Mouse (Mus musculus): Measurements from ENCODE around the gene Olfr11. TPM values are rescaled to one million over a fixed set of nuclear protein-coding genes. Genes with fewer than 3 reads are reported as not detected.

Olfr11 gene
- polyA plus RNA-seq (2012; rRNA removed) = not detected in 2 replicates

- H3K4me1 ChIP-seq (ENCODE audit: control insufficient read depth, insufficient read depth, insufficient read length, low read length) = no peaks in the 10 kb centered on the region
- 90% methylated on average over 2 of the region's 2 CpGs for WGBS
- H3K27me3 ChIP-seq (ENCODE audit: control insufficient read depth, insufficient read depth, low read length) = no peaks in the 10 kb centered on the region
- TF ChIP-seq POLR2A (IDR thresholded peaks at IDR 0.05; ENCODE audit: low read depth, low read length) (no peak), CTCF (IDR thresholded peaks at IDR 0.05; ENCODE audit: extremely low read depth, insufficient read length, insufficient replicate concordance, low read depth, low read length) (no peak)
- no peak within 1 kb of the TSS for H3K4me3 ChIP-seq (ENCODE audit: low read depth, low read length)
- H3K27ac ChIP-seq (ENCODE audit: insufficient read depth, low read depth, low read length) = no peak within 1 kb of the TSS
- no peaks in the 10 kb centered on the region for H3K36me3 ChIP-seq (ENCODE audit: control insufficient read depth, insufficient read depth, low read length)
These were observed at the start of gene Olfr11 for GRCm38 (mm10) chr13:21642418-21642817. Gene Olfr11 (minus strand): TSS chr13:21642518.

DNA sequence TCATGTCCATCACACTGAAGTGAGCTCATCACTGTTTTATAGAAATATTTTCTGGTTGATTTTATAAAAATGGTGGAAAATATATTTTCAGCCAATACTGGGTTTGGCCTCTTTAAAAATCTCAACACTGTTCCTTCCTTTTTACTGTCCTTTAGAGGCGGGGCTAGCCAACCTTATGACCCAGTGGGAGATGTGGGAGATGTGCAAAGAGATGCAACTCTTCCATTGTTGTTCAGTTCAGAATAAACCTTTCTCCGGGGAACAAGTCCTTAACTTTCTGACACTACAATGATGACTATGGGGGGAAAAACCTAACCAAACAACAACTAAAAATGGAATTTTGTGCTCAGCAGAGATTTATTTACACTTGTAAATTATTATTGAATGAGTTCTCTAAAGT, 35.0 kb upstream of the Olfr11 start, which contains the start of gene Olfr1360:
Gene Olfr1360 (minus strand): TSS at position 101 of the 400 bp plus-strand sequence.
- no peaks in the 10 kb centered on the region for H3K36me3 ChIP-seq (ENCODE audit: control insufficient read depth, insufficient read depth, low read length)
- no peak within 1 kb of the TSS for H3K4me3 ChIP-seq (ENCODE audit: low read depth, low read length)
- no peaks in the 10 kb centered on the region for H3K27me3 ChIP-seq (ENCODE audit: control insufficient read depth, insufficient read depth, low read length)
- H3K27ac ChIP-seq (ENCODE audit: insufficient read depth, low read depth, low read length) = no peak within 1 kb of the TSS
- H3K4me1 ChIP-seq (ENCODE audit: control insufficient read depth, insufficient read depth, insufficient read length, low read length) = no peaks in the 10 kb centered on the region
- TF ChIP-seq CTCF (IDR thresholded peaks at IDR 0.05; ENCODE audit: extremely low read depth, insufficient read length, insufficient replicate concordance, low read depth, low read length) (no peak), POLR2A (IDR thresholded peaks at IDR 0.05; ENCODE audit: low read depth, low read length) (no peak)
- 80% methylated on average over 2 of the region's 2 CpGs for WGBS

DNA sequence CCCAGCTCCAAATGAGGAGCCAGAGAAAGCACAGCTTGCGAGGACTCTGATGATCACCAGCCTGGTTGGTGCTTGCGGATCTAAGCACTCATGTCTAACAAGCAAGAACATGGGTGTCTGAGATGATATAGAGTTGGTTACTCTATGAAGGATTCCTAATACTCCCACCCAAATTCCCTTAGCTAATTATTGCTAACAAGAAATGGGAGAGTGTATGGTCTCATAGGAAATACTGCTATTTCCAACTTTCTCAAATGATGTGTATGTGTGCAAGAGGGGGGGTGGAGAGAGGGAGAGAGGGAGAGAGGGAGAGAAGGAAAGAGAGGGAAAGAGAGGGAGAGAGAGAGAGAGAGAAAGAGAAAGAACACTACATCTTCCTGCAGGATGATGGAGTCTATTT, 21.0 kb upstream of the Olfr11 start, which contains the start of gene Olfr1361:
Gene Olfr1361 (minus strand): TSS at position 101 of the 400 bp plus-strand sequence.
- H3K27me3 ChIP-seq (ENCODE audit: control insufficient read depth, insufficient read depth, low read length) = no peaks in the 10 kb centered on the region
- H3K4me3 ChIP-seq (ENCODE audit: low read depth, low read length) = no peak within 1 kb of the TSS
- H3K36me3 ChIP-seq (ENCODE audit: control insufficient read depth, insufficient read depth, low read length) = no peaks in the 10 kb centered on the region
- WGBS = 78% methylated on average over 2 of the region's 2 CpGs
- no peaks in the 10 kb centered on the region for H3K4me1 ChIP-seq (ENCODE audit: control insufficient read depth, insufficient read depth, insufficient read length, low read length)
- H3K27ac ChIP-seq (ENCODE audit: insufficient read depth, low read depth, low read length) = no peak within 1 kb of the TSS
- no peak for TF ChIP-seq CTCF (IDR thresholded peaks at IDR 0.05; ENCODE audit: extremely low read depth, insufficient read length, insufficient replicate concordance, low read depth, low read length)
- TF ChIP-seq POLR2A (IDR thresholded peaks at IDR 0.05; ENCODE audit: low read depth, low read length) = no peak

- TF ChIP-seq CTCF (IDR thresholded peaks at IDR 0.05; ENCODE audit: extremely low read depth, insufficient read length, insufficient replicate concordance, low read depth, low read length) (no peak), POLR2A (IDR thresholded peaks at IDR 0.05; ENCODE audit: low read depth, low read length) (no peak)
- Histone ChIP-seq H3K4me1 (ENCODE audit: control insufficient read depth, insufficient read depth, insufficient read length, low read length) (no peaks in the 10 kb centered on the region), H3K27me3 (ENCODE audit: control insufficient read depth, insufficient read depth, low read length) (no peaks in the 10 kb centered on the region), H3K4me3 (ENCODE audit: low read depth, low read length) (no peak within 1 kb of the TSS), H3K36me3 (ENCODE audit: control insufficient read depth, insufficient read depth, low read length) (no peaks in the 10 kb centered on the region), H3K27ac (ENCODE audit: insufficient read depth, low read depth, low read length) (no peak within 1 kb of the TSS)
These were observed 28.4 kb downstream of the Olfr11 start, which contains the start of gene Olfr1362 for GRCm38 (mm10) chr13:21613922-21614321. Gene Olfr1362 (minus strand): TSS chr13:21614022.

- 58% methylated on average over 2 of the region's 2 CpGs for WGBS
- Histone ChIP-seq H3K36me3 (ENCODE audit: control insufficient read depth, insufficient read depth, low read length) (no peaks in the 10 kb centered on the region), H3K4me1 (ENCODE audit: control insufficient read depth, insufficient read depth, insufficient read length, low read length) (no peaks in the 10 kb centered on the region), H3K27me3 (ENCODE audit: control insufficient read depth, insufficient read depth, low read length) (no peaks in the 10 kb centered on the region), H3K27ac (ENCODE audit: insufficient read depth, low read depth, low read length) (no peak overlapping the region), H3K4me3 (ENCODE audit: low read depth, low read length) (no peak overlapping the region)
- TF ChIP-seq POLR2A (IDR thresholded peaks at IDR 0.05; ENCODE audit: low read depth, low read length) (no peak), CTCF (IDR thresholded peaks at IDR 0.05; ENCODE audit: extremely low read depth, insufficient read length, insufficient replicate concordance, low read depth, low read length) (no peak)
These were observed 50.7 kb downstream of the Olfr11 start for GRCm38 (mm10) chr13:21591618-21592017.

Other genes starting within 250 kb of the Olfr11 start
- 7.6 and 11.7 TPM in 2 replicates for gene Zkscan3, start 239.8 kb downstream of the Olfr11 start, polyA plus RNA-seq (2012; rRNA removed)
- gene Pgbd1, start 201.5 kb downstream of the Olfr11 start, polyA plus RNA-seq (2012; rRNA removed) = 0.30 TPM in 1 of 2 replicates, not detected in the other
- gene Zscan26, start 188.8 kb downstream of the Olfr11 start, polyA plus RNA-seq (2012; rRNA removed) = 1.9 and 3.1 TPM in 2 replicates
- 0.08 TPM in 1 of 2 replicates, not detected in the other for gene Nkapl, start 174.0 kb downstream of the Olfr11 start, polyA plus RNA-seq (2012; rRNA removed)
- gene Zkscan4, start 163.6 kb downstream of the Olfr11 start, polyA plus RNA-seq (2012; rRNA removed) = 0.06 and 0.16 TPM in 2 replicates
- gene Gm10065, start 163.1 kb downstream of the Olfr11 start, polyA plus RNA-seq (2012; rRNA removed) = not detected in 2 replicates
- gene AK157302, start 147.3 kb downstream of the Olfr11 start, polyA plus RNA-seq (2012; rRNA removed) = 0.08 TPM in 1 of 2 replicates, not detected in the other
- 11.1 and 22.1 TPM in 2 replicates for gene Gm11273, start 141.1 kb downstream of the Olfr11 start, polyA plus RNA-seq (2012; rRNA removed)
- gene Zkscan8, start 111.4 kb downstream of the Olfr11 start, polyA plus RNA-seq (2012; rRNA removed) = 0.66 and 0.79 TPM in 2 replicates
- not detected in 2 replicates for gene Olfr1366, start 99.7 kb downstream of the Olfr11 start, polyA plus RNA-seq (2012; rRNA removed)
- gene Olfr1535, start 82.6 kb downstream of the Olfr11 start, polyA plus RNA-seq (2012; rRNA removed) = not detected in 2 replicates
- gene Olfr1364, start 60.8 kb downstream of the Olfr11 start, polyA plus RNA-seq (2012; rRNA removed) = not detected in 2 replicates
- not detected in 2 replicates for gene Olfr1362, start 28.5 kb downstream of the Olfr11 start, polyA plus RNA-seq (2012; rRNA removed)
- not detected in 2 replicates for gene Olfr1361, start 20.9 kb upstream of the Olfr11 start, polyA plus RNA-seq (2012; rRNA removed)
- not detected in 2 replicates for gene Olfr1360, start 34.9 kb upstream of the Olfr11 start, polyA plus RNA-seq (2012; rRNA removed)
- not detected in 2 replicates for gene Olfr1359, start 55.6 kb upstream of the Olfr11 start, polyA plus RNA-seq (2012; rRNA removed)
- gene Hist1h2bl, start 73.6 kb upstream of the Olfr11 start, polyA plus RNA-seq (2012; rRNA removed) = 10.7 and 15.7 TPM in 2 replicates
- 66.1 and 104 TPM in 2 replicates for gene Hist1h2ai, start 73.9 kb upstream of the Olfr11 start, polyA plus RNA-seq (2012; rRNA removed)
- 79.4 and 100 TPM in 2 replicates for gene Hist1h3h, start 75.1 kb upstream of the Olfr11 start, polyA plus RNA-seq (2012; rRNA removed)
- gene Hist1h2bm, start 79.5 kb upstream of the Olfr11 start, polyA plus RNA-seq (2012; rRNA removed) = 4.7 and 7.1 TPM in 2 replicates
- 6.4 and 6.5 TPM in 2 replicates for gene Hist1h4j, start 92.5 kb upstream of the Olfr11 start, polyA plus RNA-seq (2012; rRNA removed)
- 35.5 and 55.4 TPM in 2 replicates for gene Hist1h4k, start 108.0 kb upstream of the Olfr11 start, polyA plus RNA-seq (2012; rRNA removed)
- 40.0 and 60.2 TPM in 2 replicates for gene Hist1h2ak, start 111.3 kb upstream of the Olfr11 start, polyA plus RNA-seq (2012; rRNA removed)
- 13.6 and 21.8 TPM in 2 replicates for gene Hist1h2bn, start 111.6 kb upstream of the Olfr11 start, polyA plus RNA-seq (2012; rRNA removed)
- gene Hist1h1b, start 138.1 kb upstream of the Olfr11 start, polyA plus RNA-seq (2012; rRNA removed) = 2.0 and 2.6 TPM in 2 replicates
- 57.4 and 74.0 TPM in 2 replicates for gene Hist1h3i, start 140.9 kb upstream of the Olfr11 start, polyA plus RNA-seq (2012; rRNA removed)
- gene Hist1h2an, start 144.7 kb upstream of the Olfr11 start, polyA plus RNA-seq (2012; rRNA removed) = 33.8 and 67.8 TPM in 2 replicates
- 2.7 and 8.3 TPM in 2 replicates for gene Hist1h2bp, start 144.9 kb upstream of the Olfr11 start, polyA plus RNA-seq (2012; rRNA removed)
- gene Hist1h2bq, start 167.7 kb upstream of the Olfr11 start, polyA plus RNA-seq (2012; rRNA removed) = 31.1 and 32.0 TPM in 2 replicates
- not detected in 2 replicates for gene Hist1h2ao, start 167.9 kb upstream of the Olfr11 start, polyA plus RNA-seq (2012; rRNA removed)
- 16.0 TPM in 1 of 2 replicates, not detected in the other for gene Hist1h4m, start 169.2 kb upstream of the Olfr11 start, polyA plus RNA-seq (2012; rRNA removed)
- gene Hist1h4n, start 189.7 kb upstream of the Olfr11 start, polyA plus RNA-seq (2012; rRNA removed) = 30.7 and 41.0 TPM in 2 replicates
- 1,042 and 2,404 TPM in 2 replicates for gene Hist1h2ap, start 191.0 kb upstream of the Olfr11 start, polyA plus RNA-seq (2012; rRNA removed)
- 27.4 and 35.4 TPM in 2 replicates for gene Hist1h2br, start 191.2 kb upstream of the Olfr11 start, polyA plus RNA-seq (2012; rRNA removed)

Measured in small intestine, adult 2 months (tissue).